Mouse (Mus musculus) thymus, postnatal 14 days (tissue): ENCODE data around the gene Vps72.
A peak's percentile ranks its signal among the peaks of the same experiment; 100 is the strongest.
"Not testable (repeated sequence)": the region's sequence is repeated elsewhere in the genome, so short reads cannot be mapped to it uniquely, and the experiment has no call there.

Experiments
- DNase-seq: peaks from one replicate; pipeline ENCODE4 v3.0.0; 2021

Vps72 gene

GRCm38 (mm10) chr3:95110911-95111726 lies at the start of gene Vps72:
Gene Vps72 (plus strand): TSS chr3:95111022.
- peak; percentile 91 for DNase-seq

DNA sequence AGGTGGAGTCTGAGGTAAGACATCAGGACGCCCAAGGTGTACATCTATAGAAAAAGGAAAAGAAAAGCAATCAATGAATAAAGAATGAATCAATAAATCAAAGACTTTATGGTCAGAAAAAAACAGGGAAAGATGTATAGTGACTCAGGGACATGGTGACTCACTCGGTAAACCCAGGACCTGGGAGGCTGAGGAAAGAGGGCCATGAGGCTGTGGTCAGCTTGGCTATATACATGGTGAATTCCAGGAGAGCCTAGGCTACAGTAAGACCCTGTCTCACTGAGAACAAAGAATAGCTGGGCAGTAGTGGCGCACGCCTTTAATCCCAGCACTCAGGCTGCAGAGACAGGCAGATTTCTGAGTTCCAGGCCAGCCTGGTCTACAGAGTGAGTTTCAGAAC lies 47.1 kb upstream of the Vps72 start:
- DNase-seq = no peak

- no peak for DNase-seq
These were observed 45.3 kb upstream of the Vps72 start for GRCm38 (mm10) chr3:95065553-95065952.

DNA sequence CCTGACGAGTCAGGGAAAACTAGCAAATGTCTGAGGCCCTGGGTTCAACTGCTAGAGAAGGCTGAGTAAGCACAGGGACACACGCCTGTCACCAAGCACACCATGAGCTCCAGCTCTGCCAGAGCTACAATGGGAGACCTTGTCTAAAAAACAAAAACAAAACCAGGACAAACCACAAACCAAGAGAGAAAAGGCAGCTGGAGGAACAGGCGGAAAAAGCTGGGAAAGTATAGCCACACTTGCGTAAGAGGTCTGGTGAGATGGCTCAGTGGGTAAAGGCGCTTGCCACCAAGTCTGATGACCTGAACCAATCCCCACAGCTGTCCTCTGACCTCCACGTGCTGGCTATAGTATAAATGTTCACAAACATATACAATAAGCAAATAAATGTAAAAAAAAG lies 44.7 kb upstream of the Vps72 start:
- DNase-seq = no peak

- no peak for DNase-seq
These were observed 44.3 kb upstream of the Vps72 start for GRCm38 (mm10) chr3:95066570-95066969.

DNA sequence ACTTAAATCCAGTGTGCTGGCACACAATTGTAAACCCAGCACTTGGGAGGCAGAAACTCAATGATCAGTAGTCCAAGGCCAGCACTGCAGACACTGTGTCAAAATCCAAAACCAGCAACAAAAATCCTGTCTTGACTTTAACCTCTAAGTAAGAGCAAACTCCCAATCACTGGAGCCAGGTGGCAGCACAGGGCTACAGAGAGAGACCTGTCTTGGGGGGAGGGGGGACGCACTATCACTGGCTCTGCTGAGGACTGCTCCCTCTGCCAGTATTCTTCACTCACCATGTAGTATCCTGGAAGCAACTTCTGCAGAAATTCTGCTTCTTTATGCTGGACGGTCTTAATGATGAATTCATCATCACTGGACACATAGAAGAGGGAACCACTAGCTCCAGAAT lies 39.2 kb upstream of the Vps72 start:
- no peak for DNase-seq

GRCm38 (mm10) chr3:95088071-95088470 lies 22.8 kb upstream of the Vps72 start:
- no peak for DNase-seq

- no peak for DNase-seq
These were observed 10.0 kb upstream of the Vps72 start for GRCm38 (mm10) chr3:95100854-95101253.

DNA sequence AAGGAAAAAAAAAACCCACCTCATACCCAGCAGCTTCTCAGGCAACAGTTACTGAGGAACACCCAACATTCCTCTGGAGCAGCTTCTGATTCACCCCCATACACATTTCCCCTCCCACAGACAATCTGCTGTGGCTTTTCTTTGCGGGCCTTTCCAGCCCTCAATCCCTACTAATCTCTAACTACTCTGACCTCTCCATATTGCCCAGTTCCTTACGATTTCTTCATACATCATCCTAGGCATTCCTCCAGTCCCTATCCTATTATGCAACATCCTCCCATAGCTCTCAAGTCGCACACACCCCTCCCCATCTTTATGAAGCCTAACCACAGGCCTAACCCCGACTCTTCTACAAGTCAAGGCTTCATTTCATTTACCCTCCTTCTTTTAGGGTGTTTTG lies 5.7 kb upstream of the Vps72 start:
- no peak for DNase-seq

- no peak for DNase-seq
These were observed 5.1 kb upstream of the Vps72 start for GRCm38 (mm10) chr3:95105586-95106337.

DNA sequence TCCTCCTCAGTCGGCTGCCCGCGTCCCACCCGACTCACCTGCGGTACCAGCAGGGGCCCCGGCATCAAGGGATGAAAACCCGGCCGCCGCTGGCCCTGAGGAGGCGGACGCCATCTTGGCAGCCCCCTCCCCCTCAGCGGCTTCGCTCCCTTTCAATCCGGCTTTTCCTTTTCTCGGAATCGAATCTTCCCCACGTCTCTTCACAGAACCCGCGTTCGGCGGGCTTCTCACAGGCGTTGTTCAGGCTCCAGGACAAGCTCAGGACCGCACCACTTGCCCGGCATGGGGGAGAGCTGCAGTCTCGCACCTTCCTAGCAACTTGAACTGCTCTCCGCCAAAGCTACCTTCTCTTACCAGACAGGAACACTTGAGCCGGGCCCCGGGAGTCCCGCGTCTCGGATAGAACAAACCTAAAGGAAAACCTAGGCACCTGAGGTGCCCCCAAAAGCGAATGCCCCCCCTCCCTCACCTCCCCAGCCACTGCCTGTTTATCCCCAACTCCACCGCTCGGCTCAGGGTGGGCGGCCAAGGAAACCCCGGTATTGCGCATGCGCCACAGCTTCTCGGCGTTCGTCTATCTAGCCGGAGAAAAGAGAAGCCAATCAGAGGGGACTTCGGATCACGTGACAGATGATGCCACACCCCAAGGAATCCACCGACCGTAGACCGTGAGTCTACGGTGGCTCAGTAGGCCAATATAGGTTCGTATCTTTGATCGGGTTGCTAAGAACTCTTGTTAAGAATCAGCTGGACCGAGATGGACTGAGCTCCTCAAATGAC lies 4.3 kb upstream of the Vps72 start, which contains the start of gene Pip5k1a:
Gene Pip5k1a (minus strand): TSS at position 593 of the 780 bp plus-strand sequence.
- DNase-seq = peak; percentile 97

GRCm38 (mm10) chr3:95107308-95107707 lies 3.5 kb upstream of the Vps72 start:
- not testable (repeated sequence) for DNase-seq

- peak; percentile 17 for DNase-seq
These were observed 2.9 kb upstream of the Vps72 start for GRCm38 (mm10) chr3:95107898-95108297.

DNA sequence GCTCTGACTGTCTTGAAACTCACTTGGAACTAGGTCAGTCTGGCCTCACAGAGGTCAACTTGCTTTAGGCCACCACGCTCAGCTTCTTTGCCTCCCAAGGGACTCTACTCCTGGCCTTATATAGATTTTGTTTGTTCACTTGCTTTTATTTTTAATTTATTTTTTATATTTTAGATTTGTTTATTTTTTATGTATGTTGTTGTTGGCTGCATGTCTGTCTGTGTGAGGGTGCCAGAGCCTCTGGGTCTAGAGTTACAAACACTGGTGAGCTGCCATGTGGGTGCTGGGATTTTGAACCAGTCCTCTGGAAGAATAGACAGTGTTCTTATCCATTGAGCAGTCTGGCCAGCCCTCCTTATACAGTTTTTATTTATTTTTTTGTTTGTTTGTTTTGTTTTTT lies 1.9 kb downstream of the Vps72 start:
- no peak for DNase-seq

DNA sequence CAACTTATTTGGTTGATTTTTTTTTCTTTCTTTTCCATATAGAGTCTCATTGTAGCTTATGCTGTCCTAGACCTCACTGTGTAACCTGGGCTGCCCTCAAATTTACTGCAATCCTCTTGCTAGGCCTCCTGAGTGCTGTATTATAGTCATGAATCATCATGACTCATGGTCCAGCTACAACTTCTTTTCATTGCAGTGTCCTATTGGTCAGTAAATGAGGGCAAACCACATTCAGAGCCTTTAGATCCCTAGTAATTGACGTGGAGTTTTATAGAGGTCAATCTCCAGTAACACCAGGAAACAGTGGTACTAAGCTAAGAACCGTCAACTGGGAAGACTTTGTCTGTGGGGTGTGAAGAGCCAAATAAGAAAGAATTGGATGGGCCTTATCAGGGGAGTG lies 6.9 kb downstream of the Vps72 start:
- DNase-seq = no peak

DNA sequence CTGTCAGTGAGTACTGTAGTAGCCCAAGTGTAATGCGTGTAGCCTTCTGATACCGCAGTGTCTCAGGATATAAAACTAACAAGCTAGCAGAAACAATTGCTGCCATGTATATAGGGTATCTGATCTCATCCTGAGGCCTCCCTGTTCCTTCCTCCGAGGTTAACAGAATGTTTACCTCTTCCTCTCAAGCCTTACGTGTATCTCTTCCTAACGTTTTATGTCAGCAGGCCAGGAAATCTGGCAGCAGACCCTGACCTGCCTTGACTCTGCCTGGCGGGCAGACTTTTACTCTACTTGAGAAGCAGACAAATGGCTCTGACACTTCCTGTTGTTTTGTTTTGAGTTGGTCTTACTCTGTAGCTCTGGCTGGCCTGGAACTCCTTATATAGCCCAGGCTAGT lies 10.8 kb downstream of the Vps72 start:
- DNase-seq = no peak

GRCm38 (mm10) chr3:95124246-95124645 lies 13.4 kb downstream of the Vps72 start, which contains the start of gene Tmod4:
Gene Tmod4 (plus strand): TSS chr3:95124476.
- DNase-seq = peak; percentile 41

- DNase-seq = no peak
These were observed 14.2 kb downstream of the Vps72 start for GRCm38 (mm10) chr3:95124972-95125371.

- DNase-seq = no peak
These were observed 18.4 kb downstream of the Vps72 start for GRCm38 (mm10) chr3:95129226-95129651.

GRCm38 (mm10) chr3:95130081-95130480 lies 19.3 kb downstream of the Vps72 start:
- no peak for DNase-seq

- DNase-seq = peak; percentile 21
These were observed 21.6 kb downstream of the Vps72 start for GRCm38 (mm10) chr3:95132389-95132788.

GRCm38 (mm10) chr3:95133176-95133575 lies 22.4 kb downstream of the Vps72 start:
- no peak for DNase-seq

- DNase-seq = peak; percentile 92
These were observed 22.9 kb downstream of the Vps72 start, which contains the start of the genes Scnm1 and Lysmd1 for GRCm38 (mm10) chr3:95133680-95134101. Gene Scnm1 (minus strand): TSS chr3:95134011. Gene Lysmd1 (plus strand): TSS chr3:95134088.
